Mouse (Mus musculus) heart, postnatal 0 days (tissue): ENCODE results near the gene Phf7.

Source experiments
- CTCF ChIP-seq: IDR thresholded peaks from 2 replicates; pipeline ENCODE4 v1.5.1; 2016; ENCODE audit warnings: antibody characterized with exemption, control low read depth, low read depth
- EP300 ChIP-seq: IDR thresholded peaks from 2 replicates; pipeline ENCODE4 v1.6.1; 2016; ENCODE audit warnings: antibody characterized with exemption, low read depth

GRCm38 (mm10) chr14:31188771-31189181 is 62.3 kb downstream of the Phf7 start:
- TF ChIP-seq CTCF, result no peak
- TF ChIP-seq EP300, result no peak
